Mouse (Mus musculus) E14TG2a.4 (cell line): ENCODE results near the gene Slc6a19.

Source experiments
- CTCF ChIP-seq: conservative IDR thresholded peaks from 2 replicates; pipeline ENCODE4 v1.5.1; 2014; ENCODE audit warnings: low read length
- POU5F1 ChIP-seq: IDR thresholded peaks from 2 replicates; pipeline ENCODE4 v1.6.1; 2014; ENCODE audit warnings: low read length, borderline replicate concordance

DNA sequence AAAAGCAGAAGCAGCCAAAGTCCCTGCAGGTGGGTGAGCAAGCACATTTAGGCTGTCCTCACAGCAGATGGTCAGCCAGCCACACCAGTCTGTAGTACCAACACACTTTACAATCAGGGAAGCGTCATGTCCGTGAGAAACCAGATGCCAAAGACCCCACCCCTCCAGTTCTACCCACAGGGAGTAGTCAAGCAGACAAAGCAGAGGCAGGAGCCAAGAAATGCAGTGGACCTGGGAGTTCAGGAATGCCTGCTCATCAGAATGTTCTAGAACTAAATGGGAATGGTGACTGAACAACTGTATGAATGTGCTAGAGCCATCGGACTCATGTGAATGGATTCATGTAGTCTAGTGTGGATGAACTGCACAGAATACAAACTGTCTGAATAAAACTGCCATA is 17.1 kb downstream of the Slc6a19 start:
- no peak for TF ChIP-seq POU5F1
- TF ChIP-seq CTCF, result no peak
